Mouse (Mus musculus) layer of hippocampus, postnatal 25 days (tissue): Measurements from ENCODE around the gene Trnau1ap. TPM values are rescaled to one million over a fixed set of nuclear protein-coding genes. Genes with fewer than 3 reads are reported as not detected.
"Not testable (repeated sequence)": the region's sequence is repeated elsewhere in the genome, so short reads cannot be mapped to it uniquely, and the experiment has no call there.

Source experiments
- DNase-seq, 2 experiments: peaks; one replicate each; pipeline ENCODE4 v3.0.0; 2022; ENCODE audit warnings: mixed read lengths in 2 of 2, low spot score in 1 of 2; ENCODE audit errors: extremely low spot score in 1 of 2
- total RNA-seq, 2 experiments: library from RNA; stranded (reverse); gene quantifications; 2 replicates each; pipeline ENCODE4 v1.2.3; 2021

Trnau1ap gene
- total RNA-seq, 2 experiments from 2014 or later, result 19.6 to 23.2 TPM

- peak; percentile 26 to 44 for DNase-seq
Measured at GRCm38 (mm10) chr4:132302939-132303479, 26.3 kb downstream of the Trnau1ap start, which contains the start of gene Rab42. Rab42 (minus strand) TSS chr4:132303385.

DNA sequence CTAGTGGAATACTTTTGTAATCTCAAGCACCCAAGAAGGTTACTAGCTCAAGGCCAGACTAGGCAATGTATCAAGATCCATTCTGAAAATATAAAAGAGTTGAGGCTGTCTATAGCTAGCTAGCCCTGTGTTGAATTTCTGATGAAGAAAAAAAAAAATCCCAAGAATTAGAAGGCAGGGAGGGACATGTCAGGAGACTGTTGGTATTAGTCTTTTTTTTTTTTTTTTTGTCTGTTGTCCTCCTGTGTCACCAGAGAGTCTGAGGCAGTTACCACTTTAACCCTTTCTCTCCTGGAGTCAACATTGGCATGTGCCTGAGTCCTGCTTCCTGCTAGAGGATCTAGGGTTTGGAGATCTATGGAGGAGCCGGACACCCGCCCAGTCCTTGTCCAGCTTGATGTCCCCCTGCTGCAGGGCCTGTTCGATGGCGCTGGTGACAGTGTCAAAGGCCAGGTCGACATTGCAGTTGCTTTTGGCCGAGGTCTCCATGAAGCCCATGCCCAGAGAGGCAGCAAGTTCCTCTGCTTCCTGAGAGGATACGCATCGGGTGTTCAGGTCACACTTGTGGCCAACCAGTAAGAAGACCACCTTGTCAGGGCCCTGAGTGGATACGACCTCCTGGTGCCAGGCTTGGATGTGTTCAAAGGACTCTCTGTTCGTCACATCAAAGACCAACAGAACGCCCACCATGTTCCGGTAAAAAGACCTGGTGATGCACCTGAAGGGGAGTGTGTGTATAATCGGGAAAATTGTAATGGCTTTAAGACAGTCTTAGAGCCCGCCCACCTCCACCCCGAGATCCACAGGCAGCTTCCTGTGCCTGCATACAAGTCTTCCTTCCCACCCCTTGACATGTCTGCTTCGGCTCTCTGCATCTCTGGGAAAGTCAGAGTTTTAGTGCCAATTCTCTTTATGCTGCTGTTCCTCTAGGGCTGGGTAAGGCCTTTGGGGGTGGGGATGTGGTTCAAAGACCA is 27.1 kb downstream of the Trnau1ap start:
- no peak for DNase-seq

- DNase-seq, result no peak
Measured at GRCm38 (mm10) chr4:132301486-132301885, 27.9 kb downstream of the Trnau1ap start.

DNA sequence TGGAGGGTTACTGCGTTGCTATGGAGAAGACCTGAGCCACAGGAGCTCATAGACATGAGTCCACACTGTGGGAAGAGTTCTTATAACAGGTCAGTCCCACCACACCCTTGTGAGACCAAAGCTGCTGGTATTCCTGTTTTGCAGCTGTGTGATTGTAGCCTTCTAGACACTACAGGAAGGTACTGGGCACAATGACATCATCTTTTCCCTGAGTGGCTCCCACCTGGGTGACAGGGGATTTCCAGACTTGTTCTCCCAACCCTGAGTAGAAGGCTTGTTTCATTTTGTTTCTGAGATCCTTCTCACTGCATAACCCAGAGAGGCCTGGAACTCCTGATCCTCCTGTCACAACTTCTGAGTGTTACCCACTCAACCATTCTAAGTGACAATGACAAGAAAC is 29.5 kb downstream of the Trnau1ap start:
- no peak for DNase-seq

DNA sequence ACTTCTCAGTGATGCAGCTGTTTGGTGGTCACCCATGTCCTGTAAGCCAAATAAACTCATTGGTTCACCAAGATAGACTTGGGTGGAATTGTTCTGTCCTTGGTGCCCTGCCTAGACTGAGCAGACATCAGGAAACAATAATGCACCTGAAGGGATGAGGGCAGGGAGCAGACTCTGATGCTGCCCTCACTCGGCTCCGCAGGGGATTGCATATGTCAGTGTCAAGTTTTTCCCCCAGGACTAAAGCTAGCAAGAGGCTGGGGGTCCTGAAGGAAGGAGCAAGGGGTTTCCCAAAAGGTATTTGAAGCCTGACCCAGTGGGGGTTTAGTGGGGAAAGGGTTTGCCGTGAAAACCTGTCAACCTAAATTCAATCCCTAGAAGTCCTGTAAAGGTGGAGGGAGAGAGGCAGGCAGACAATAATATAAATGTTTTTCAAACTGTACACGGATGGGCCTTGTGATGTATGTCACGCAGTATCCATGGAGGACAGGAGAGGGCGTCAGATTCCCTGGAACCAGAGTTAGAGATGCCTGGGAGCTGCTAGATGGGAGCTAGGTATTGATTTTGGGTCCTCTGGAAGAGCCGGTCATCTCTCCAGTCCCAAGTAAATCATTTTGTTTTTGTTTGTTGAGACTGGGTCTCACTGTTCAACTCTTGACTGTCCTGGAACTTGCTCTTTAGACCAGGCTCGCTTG is 33.5 kb downstream of the Trnau1ap start:
- no peak for DNase-seq

DNA sequence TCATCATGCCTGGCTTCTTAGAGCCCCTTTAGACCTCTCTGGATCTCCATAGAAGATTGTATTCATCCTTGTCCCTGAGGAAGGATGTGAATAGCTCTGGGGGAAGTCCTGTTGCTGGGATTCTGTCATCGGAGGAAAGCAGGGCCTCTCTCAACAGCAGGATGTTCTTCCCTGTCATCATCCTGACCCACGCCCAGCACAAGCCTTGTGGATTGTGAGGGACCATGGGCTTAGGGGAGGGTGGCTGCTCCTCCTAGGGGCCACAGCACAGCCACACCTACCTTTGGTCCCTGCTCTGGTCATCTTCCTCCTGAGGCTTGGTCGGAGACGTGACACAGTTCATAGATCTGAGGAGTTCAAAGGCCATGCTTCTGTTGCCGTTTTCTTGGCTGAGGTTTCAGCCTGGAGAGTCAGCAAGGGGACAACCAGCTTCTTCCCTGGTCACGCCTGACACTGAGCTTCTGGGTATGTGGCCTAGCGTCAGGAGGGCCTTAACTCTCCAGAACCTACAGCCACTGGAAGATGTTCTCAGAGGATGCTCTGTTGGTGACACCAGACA is 35.6 kb downstream of the Trnau1ap start:
- DNase-seq, result no peak

DNA sequence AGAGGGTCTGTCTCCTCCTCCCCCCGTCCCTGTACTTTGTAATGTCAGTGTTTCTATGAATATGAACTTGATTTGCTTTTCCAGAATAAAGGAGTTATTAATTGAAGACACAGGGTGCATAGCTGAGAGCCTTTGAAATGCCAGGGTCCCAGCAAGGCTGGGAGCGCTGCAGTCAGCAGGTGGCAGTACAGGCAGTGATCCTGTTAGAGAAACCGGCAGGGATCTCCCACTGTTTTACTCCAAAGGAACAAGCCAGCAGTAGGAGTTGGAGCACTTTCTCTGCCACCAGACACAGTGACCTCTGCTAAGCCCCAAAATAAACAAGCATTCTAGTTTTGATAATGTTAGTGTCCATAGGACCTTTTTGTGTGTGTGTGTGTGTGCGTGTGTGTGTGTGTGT is 36.4 kb downstream of the Trnau1ap start:
- DNase-seq, result peak in 1 of 2 experiments; percentile 53

DNA sequence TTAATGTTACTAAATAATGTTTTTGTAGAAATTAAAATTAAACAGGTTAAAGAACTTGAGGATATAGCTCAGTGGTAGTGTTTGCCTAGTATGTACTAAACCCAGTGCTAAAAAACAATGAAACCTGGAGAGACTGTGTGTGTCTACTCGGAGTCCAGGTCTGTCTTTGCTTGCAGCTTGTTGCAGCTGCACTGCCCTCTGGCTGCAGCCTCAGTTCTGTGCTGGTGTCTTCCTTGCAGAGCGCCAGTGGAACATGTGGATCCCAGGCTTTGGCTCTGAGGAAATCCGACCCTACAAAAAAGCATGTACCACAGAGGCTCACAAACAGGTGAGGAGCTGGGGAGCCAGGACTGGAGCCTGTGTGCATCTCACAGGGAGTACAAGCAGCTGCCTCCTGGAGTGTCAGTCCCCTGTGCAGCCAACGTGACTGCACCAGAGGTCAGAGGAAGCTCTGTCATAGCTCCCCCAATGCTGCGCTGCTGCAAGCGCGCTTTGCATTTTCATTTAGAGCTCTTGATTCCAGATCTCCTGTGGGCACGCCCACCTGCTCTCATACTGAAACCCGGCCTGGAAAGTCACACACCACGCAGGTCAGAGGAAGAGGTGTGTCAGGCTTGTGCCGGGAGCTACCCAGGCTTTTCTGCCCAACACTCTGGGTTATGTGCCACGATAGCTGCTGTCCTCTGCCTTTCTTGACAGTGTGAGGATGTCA is 37.6 kb downstream of the Trnau1ap start:
- DNase-seq, result no peak

DNA sequence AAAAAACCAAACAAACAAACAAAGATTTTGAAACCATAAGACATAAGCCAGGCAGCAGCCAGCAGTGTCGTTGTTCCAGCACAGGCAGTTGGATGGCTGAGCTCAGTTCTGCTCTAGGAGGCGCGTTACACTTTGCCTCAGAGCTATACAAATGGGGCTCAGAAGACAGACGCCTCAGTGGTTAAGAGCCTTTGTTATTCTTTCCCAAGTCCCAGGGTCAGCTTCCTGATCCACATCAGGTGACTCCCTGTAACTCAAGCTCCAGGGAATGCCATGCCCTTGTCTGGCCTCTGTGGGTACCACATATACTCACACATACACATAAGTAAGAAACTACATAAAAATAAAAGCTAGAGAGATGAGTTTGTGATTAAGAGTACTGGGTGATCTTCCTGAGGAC is 38.3 kb downstream of the Trnau1ap start:
- no peak for DNase-seq

- DNase-seq, result not testable (repeated sequence)
Measured at GRCm38 (mm10) chr4:132288840-132289239, 40.5 kb downstream of the Trnau1ap start.

DNA sequence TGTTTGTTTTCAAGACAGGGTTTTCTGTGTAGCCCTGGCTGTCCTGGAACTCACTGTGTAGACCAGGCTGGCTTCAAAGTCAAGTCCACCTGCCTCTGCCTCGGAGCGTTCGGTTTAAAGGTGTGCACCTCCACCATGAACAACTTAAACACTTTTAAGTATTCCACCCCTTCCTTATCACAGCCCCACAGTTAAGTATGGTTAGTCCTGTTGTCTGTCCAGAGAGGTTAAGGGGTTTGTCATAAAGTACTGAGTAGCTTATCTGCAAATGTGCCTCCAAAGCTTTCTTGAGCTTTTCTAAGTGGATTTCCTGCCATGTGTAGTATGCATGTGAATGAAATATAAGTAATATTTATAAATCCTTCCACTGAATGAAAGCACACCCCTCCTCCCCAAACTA is 53.4 kb downstream of the Trnau1ap start:
- DNase-seq, result no peak

DNA sequence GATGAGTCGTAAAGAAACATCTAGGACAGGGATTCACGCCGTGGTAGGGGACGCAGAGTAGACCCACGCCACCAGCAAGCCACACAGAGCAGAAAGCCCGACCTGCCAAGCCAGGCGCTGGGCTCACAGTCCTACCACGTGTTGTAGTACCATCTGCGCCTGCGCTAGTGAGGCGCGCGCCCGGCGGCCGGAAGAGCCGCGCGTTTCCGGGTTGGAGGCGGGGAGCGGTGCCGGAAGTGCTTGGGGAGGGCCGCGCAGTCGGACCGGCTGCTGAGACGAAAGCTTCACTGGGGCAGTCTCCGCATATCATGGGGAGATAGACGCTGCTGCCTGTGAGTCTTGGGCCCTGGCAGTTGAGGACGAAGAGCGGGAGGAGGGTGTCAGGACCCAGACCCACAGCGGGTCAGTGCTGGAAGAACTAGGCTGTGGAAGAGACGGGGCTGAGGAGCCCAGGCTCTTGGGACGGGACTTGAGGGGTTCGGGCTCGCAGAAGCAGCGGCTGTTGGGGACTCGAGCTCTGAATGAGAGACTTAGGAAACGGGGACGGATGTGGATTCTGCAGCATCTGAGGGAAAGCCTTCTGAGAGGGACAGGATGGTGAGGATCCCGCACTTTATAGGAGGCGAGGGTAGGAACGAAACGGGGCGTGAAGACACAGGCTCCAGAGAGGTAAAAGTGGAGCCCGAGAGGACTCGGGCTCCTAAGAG is 55.0 kb downstream of the Trnau1ap start, which contains the start of gene Taf12:
Gene Taf12 (plus strand): TSS at position 220 of the 707 bp plus-strand sequence.
- peak; percentile 78 to 84 for DNase-seq

DNA sequence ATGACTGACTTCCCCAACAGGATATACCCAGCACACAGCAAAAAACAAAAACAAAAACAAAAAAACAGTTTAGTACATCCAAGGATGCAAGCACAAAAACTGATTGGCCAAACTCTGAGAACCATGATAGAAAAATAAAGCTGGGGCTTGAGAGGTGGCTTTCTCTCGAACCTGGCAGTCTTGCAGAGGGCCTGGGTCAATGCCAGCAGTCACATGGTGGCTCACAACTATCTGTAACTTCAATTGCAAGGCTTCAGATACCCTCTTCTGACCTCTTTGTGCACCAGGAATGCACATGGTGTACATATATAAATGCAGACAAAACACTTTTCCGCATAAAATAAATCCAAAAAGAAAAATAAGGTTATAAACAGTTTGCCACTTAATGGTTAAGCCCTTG is 56.2 kb downstream of the Trnau1ap start:
- no peak for DNase-seq

- DNase-seq, result peak; percentile 63 to 72
Measured at GRCm38 (mm10) chr4:132269740-132270560, 59.4 kb downstream of the Trnau1ap start.

DNA sequence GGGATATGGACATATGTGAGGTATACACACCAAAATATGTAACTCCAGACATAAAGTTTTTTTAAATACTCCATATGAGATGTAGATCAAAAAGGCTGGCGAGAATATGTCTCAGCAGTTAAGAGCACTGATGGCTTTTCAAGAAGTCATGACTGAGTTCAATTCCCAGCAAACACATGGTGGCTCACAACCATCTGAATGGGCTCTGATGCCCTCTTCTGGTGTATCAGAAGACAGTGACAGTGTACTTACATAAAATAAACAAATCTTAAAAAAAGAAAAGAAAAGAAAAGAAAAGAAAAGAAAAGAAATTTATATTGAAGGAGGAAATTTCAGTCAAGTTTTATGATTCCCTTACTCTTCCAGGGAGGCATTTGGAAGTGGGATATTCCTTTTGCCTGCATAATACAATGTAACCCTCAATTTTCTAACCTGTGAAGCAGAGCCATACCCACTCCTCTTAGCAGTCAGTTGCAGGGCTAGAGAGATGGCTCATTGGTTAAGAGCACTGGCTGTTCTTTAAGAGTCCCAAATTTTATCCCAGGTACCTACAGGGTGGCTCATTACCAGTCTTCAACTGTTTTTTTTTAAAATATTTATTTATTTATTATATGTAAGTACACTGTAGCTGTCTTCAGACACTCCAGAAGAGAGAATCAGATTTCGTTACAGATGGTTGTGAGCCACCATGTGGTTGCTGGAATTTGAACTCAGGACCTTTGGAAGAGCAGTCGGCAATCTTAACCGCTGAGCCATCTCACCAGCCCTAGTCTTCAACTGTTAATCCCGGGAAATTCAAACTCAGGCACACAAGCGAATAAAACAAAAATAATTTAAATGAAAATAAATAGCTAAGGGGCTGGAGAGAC is 60.2 kb downstream of the Trnau1ap start:
- DNase-seq, result no peak

- DNase-seq, result no peak
Measured at GRCm38 (mm10) chr4:132266835-132267349, 62.4 kb downstream of the Trnau1ap start.

DNA sequence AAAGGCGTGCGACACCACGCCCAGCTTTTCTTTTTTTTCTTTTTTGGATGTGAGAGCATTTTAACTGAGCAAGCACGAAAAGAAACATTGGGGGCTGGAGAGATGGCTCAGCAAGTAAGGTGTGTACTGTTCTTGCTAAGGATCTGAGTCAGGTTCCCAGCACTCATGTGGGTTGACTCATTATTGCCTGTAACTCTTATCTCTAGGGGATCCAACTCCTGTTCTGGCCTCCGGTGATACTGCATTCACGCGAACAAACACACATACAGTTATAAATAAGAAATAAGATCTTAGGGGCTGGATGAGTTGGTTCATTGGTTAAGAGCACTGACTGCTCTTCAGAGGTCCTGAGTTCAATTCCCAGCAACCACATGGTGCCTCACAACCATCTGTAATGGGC is 66.0 kb downstream of the Trnau1ap start:
- DNase-seq, result no peak

- DNase-seq, result no peak
Measured at GRCm38 (mm10) chr4:132262358-132262616, 67.1 kb downstream of the Trnau1ap start.
